Mouse (Mus musculus) forebrain, embryonic 16.5 days (tissue): ENCODE data around the gene Hvcn1. TPM values are rescaled to one million over a fixed set of nuclear protein-coding genes. Genes with fewer than 3 reads are reported as not detected.
"Not testable (repeated sequence)": the region's sequence is repeated elsewhere in the genome, so short reads cannot be mapped to it uniquely, and the experiment has no call there.

Experiments used
- ATAC-seq: fragments of 200-750 bp; cut with Nextera tagmentation; 2 replicates; pipeline ENCODE4 v1.8.0; 2017; ENCODE audit warnings: mild to moderate bottlenecking, moderate library complexity
- H3K27ac ChIP-seq: fragments of 300-500 bp; sonication (generic); 2 replicates; pipeline ENCODE4 v1.5.1; 2014; ENCODE audit warnings: low read length, control low read depth
- H3K27me3 ChIP-seq: fragments of 300-500 bp; sonication (generic); replicated peaks from 2 replicates; pipeline ENCODE4 v1.6.1; 2014; ENCODE audit warnings: low read length; ENCODE audit not compliant: control insufficient read depth, insufficient read depth
- H3K36me3 ChIP-seq: fragments of 300-500 bp; sonication (generic); 2 replicates; pipeline ENCODE4 v1.6.1; 2014; ENCODE audit not compliant: control insufficient read depth, insufficient read depth
- H3K4me1 ChIP-seq: fragments of 300-500 bp; sonication (generic); replicated peaks from 2 replicates; pipeline ENCODE4 v1.6.1; 2014; ENCODE audit warnings: low read length; ENCODE audit not compliant: control insufficient read depth, insufficient read depth
- H3K4me2 ChIP-seq: fragments of 300-500 bp; sonication (generic); 2 replicates; pipeline ENCODE4 v1.6.1; 2014; ENCODE audit warnings: mild to moderate bottlenecking, low read length, control low read depth
- H3K4me3 ChIP-seq: fragments of 300-500 bp; sonication (generic); replicated peaks from 2 replicates; pipeline ENCODE4 v1.5.1; 2014; ENCODE audit warnings: mild to moderate bottlenecking, low read length, control low read depth
- H3K9ac ChIP-seq: fragments of 300-500 bp; sonication (generic); replicated peaks from 2 replicates; pipeline ENCODE4 v1.6.1; 2014; ENCODE audit warnings: low read depth, low read length, control low read depth
- H3K9me3 ChIP-seq: fragments of 300-500 bp; sonication (generic); 2 replicates; pipeline ENCODE4 v1.6.1; 2016; ENCODE audit warnings: low read length; ENCODE audit not compliant: control insufficient read depth
- WGBS: fragments of 180-500 bp; shearing (Covaris S2); extraction: QIAGEN DNeasy Blood & Tissue Kit; methylation state at CpG from one replicate; pipeline ENCODE4 v1.1.7; 2014; 5-methylcytosine and 5-hydroxymethylcytosine counted together
- polyA plus RNA-seq: library from polyadenylated mRNA; unstranded; fragments of >200 nt; fragmentation: Nextera tagmentation; extraction: Ambion mirVana; gene quantifications from 2 replicates; pipeline ENCODE4 v1.2.1, GENCODE M21; 2015

Hvcn1 gene
- polyA plus RNA-seq, 1 experiment from 2014 or later, result 1.2 TPM

DNA sequence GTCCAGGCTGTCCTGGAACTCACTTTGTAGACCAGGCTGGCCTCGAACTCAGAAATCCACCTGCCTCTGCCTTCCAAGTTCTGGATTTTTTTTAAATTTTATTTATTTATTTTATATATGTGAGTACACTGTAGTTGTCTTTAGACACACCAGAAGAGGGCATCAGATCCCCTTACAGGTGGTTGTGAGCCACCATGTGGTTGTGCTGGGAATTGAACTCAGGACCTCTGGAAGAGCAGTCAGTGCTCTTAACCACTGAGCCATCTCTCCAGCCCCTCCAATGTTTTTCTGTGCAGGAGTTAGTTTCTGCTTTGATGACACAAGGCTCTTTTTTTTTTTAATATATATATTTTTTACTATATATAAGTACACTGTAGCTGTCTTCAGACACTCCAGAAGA, 6.2 kb downstream of the Hvcn1 start:
- H3K27me3 ChIP-seq, ATAC-seq, H3K4me3 ChIP-seq, H3K4me1 ChIP-seq, H3K9me3 ChIP-seq, H3K9ac ChIP-seq, H3K4me2 ChIP-seq, H3K27ac ChIP-seq, H3K36me3 ChIP-seq: not testable (repeated sequence)
- WGBS, result 87% methylated on average over 1 of the region's 1 CpGs

GRCm38 (mm10) chr5:122213861-122214260, 7.3 kb downstream of the Hvcn1 start:
- H3K9ac ChIP-seq, result no peak overlapping the region
- no peak overlapping the region for H3K4me3 ChIP-seq
- H3K4me1 ChIP-seq, result 0 out of 2 replicates have a peak, but pooled peaks cover 6% of the 10 kb centered on the region
- no peak overlapping the region for H3K27ac ChIP-seq
- no peaks in the 10 kb centered on the region for H3K36me3 ChIP-seq
- no peak for ATAC-seq
- no peaks in the 10 kb centered on the region for H3K9me3 ChIP-seq
- H3K27me3 ChIP-seq, result no peaks in the 10 kb centered on the region
- H3K4me2 ChIP-seq, result no peak overlapping the region
- WGBS, result 93% methylated on average over 6 of the region's 6 CpGs

DNA sequence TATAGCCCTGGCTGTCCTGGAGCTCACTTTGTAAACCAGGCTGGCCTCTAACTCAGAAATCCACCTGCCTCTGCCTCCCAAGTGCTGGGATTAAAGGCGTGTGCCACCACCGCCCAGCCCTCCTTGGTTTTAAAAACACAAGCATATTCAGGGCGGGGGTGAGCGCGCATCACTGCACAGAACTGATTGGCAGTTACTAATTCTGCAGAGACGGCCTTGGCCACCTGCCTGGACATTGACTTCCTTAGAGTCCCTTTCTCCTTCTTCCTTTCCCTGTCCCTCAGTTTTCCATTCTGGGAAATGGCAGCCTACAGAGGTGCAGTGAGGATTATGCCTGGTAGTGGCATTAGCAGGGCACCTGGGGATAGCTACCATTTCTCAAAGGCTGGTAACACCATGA, 11.0 kb downstream of the Hvcn1 start:
- no peaks in the 10 kb centered on the region for H3K27me3 ChIP-seq
- 78% methylated on average over 6 of the region's 6 CpGs for WGBS
- no peaks in the 10 kb centered on the region for H3K36me3 ChIP-seq
- no peaks in the 10 kb centered on the region for H3K9me3 ChIP-seq
- no peak overlapping the region for H3K4me3 ChIP-seq
- no peak overlapping the region for H3K9ac ChIP-seq
- ATAC-seq, result no peak
- H3K4me1 ChIP-seq, result no peaks in the 10 kb centered on the region
- no peak overlapping the region for H3K27ac ChIP-seq
- no peak overlapping the region for H3K4me2 ChIP-seq

DNA sequence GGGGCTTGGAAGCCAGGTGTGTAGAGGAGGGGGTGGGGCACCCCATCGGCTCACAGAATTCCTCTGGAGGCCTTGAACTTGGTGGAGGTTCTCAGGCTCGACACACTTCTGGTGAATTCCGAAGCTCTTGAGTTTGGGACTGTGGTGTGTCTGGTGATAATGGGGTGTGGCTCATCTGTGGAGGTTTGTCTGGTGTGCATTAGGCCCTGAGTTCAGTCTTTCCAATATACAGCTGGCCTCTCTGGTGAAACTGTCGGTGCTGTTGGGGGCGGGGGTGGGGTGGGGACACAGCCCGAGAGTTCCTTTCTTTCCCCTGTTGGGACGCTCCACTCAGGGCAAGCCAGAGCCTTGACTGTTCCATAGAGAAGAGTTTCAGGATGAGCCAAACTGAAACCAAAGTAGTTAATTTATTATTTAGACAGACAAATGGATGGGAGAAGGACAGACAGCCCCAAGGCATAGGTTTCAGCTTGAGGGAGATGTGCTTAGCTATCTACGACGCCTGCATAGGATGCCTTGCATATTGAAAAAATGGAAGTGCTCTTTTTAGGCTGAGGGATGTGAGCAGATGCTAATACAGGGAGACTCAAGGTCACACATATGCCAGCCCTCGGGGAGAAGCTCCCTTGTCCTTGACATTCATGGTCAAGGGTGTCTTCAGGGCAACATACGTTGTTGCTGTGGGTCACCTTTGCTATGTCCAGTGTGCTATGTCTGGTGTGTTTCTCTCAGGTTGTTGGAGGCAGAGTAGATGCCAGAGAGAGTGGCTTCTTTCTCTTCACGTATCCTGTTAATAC, 11.7 kb downstream of the Hvcn1 start:
- Histone ChIP-seq H3K4me2 (no peak overlapping the region), H3K4me1 (no peaks in the 10 kb centered on the region), H3K9ac (no peak overlapping the region), H3K4me3 (no peak overlapping the region), H3K27me3 (no peaks in the 10 kb centered on the region), H3K36me3 (no peaks in the 10 kb centered on the region), H3K9me3 (no peaks in the 10 kb centered on the region), H3K27ac (no peak overlapping the region)
- no peak for ATAC-seq
- 90% methylated on average over 12 of the region's 12 CpGs for WGBS

DNA sequence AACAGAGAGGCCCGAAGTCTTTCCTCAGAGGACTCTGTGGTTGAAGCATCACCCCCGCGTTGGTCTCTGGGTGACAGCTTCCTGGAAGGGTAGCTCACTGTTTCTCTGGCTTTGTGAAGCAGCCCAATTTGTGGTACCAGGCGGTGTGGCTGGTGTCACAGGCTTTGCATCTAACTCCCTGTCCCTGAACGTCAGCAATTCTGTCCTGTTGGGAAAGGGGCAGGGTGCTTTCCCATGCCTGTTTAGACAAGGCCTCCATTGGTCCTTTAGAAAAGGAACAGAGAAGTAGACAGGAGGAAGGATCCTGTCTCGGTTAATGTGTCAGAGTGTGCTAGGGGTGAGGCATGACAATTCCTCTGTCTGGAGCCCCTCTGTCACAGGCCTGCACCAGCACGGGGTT, 12.3 kb downstream of the Hvcn1 start:
- no peak overlapping the region for H3K4me3 ChIP-seq
- no peak overlapping the region for H3K27ac ChIP-seq
- H3K9me3 ChIP-seq, result no peaks in the 10 kb centered on the region
- H3K27me3 ChIP-seq, result no peaks in the 10 kb centered on the region
- no peak for ATAC-seq
- H3K4me1 ChIP-seq, result no peaks in the 10 kb centered on the region
- H3K36me3 ChIP-seq, result no peaks in the 10 kb centered on the region
- H3K4me2 ChIP-seq, result no peak overlapping the region
- WGBS, result 79% methylated on average over 7 of the region's 7 CpGs
- H3K9ac ChIP-seq, result no peak overlapping the region

GRCm38 (mm10) chr5:122219655-122220629, 13.3 kb downstream of the Hvcn1 start:
- no peaks in the 10 kb centered on the region for H3K4me1 ChIP-seq
- no peak overlapping the region for H3K4me3 ChIP-seq
- no peak overlapping the region for H3K27ac ChIP-seq
- no peak overlapping the region for H3K9ac ChIP-seq
- no peaks in the 10 kb centered on the region for H3K27me3 ChIP-seq
- 78% methylated on average over 18 of the region's 18 CpGs for WGBS
- H3K4me2 ChIP-seq, result no peak overlapping the region
- no peak for ATAC-seq
- no peaks in the 10 kb centered on the region for H3K36me3 ChIP-seq
- no peaks in the 10 kb centered on the region for H3K9me3 ChIP-seq

DNA sequence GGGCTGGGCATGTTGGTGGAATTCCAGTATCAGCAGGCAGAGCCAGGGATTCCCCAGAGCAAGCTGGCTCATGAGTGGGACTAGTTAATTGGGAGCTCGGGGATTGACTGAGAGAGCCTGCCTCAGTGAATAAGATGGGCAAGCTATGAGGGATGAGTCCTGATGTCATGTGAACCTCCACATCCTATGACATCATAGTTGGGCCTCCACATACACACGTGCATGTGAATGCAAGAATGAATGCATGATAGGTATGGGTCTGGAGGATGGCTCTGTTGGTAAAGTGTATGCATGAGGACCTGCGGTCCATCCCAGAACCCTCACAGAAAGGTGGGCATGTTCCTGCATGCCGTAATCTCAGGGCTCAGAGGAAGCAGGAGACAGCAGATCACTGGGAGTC, 14.5 kb downstream of the Hvcn1 start:
- no peaks in the 10 kb centered on the region for H3K27me3 ChIP-seq
- WGBS, result 84% methylated on average over 4 of the region's 4 CpGs
- no peak overlapping the region for H3K27ac ChIP-seq
- no peaks in the 10 kb centered on the region for H3K36me3 ChIP-seq
- H3K4me2 ChIP-seq, result no peak overlapping the region
- no peak overlapping the region for H3K9ac ChIP-seq
- H3K4me1 ChIP-seq, result no peaks in the 10 kb centered on the region
- H3K9me3 ChIP-seq, result no peaks in the 10 kb centered on the region
- no peak overlapping the region for H3K4me3 ChIP-seq
- ATAC-seq, result no peak

DNA sequence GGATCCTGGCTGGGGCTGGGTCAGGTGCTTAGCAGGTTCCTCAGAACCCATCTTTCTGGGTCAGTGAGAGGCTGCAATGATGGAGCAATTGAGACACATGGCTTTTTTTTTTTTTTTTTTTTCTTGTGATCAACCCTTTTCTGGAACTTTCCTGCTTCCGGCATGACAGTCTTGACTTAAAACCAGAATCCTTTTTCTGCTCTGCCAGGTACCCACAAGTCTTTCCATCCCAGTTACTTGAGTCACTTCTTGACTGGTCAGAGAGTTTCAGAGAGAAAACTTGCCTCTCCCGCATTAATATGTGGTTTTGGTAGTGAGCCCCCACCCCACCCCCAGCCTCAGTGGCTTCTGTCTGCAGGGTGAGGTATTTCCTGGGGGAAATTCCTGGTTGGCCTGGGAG, 17.7 kb downstream of the Hvcn1 start:
- Histone ChIP-seq H3K9ac (no peak overlapping the region), H3K4me2 (no peak overlapping the region), H3K27me3 (no peaks in the 10 kb centered on the region), H3K36me3 (no peaks in the 10 kb centered on the region), H3K4me3 (no peak overlapping the region), H3K9me3 (peaks cover 7% of the 10 kb centered on the region), H3K27ac (no peak overlapping the region), H3K4me1 (no peaks in the 10 kb centered on the region)
- ATAC-seq, result no peak
- 97% methylated on average over 2 of the region's 2 CpGs for WGBS

DNA sequence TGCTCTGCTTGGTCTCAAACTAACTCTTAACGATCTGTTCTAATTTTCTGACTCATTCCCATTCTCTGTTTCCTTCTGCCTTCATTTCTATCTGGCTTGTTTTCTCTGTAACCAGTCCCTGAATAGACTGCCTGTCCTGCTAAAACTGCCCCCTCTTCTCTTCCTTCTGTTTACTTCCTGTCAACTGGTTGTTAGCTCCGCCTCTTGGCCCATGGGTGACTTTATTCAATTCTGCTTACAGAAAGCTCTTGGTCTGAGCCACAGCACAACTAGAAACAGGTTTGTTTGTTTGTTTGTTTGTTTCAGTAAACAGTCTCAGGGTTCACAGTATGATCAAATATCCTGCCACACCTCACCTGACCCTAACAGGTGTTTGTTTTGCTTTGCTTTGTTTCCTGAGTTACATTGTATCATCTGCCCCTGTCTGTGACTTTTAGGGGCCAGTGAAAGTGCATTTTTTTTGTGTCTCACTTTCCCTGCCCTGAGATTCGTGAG, 21.7 kb downstream of the Hvcn1 start:
- no peak overlapping the region for H3K9ac ChIP-seq
- no peak overlapping the region for H3K4me2 ChIP-seq
- no peaks in the 10 kb centered on the region for H3K36me3 ChIP-seq
- H3K9me3 ChIP-seq, result peaks cover 7% of the 10 kb centered on the region
- H3K27ac ChIP-seq, result no peak overlapping the region
- no peaks in the 10 kb centered on the region for H3K27me3 ChIP-seq
- H3K4me3 ChIP-seq, result no peak overlapping the region
- H3K4me1 ChIP-seq, result no peaks in the 10 kb centered on the region
- no peak for ATAC-seq
- 69% methylated on average over 3 of the region's 3 CpGs for WGBS
